Mouse (Mus musculus): Measurements from ENCODE around the gene Fam180a. TPM values are rescaled to one million over a fixed set of nuclear protein-coding genes. Genes with fewer than 3 reads are reported as not detected.

Gene Fam180a
- polyA plus RNA-seq, 1 experiment from 2014 or later: 0.93 TPM

GRCm38 (mm10) chr6:35297516-35298227 lies 28.3 kb downstream of the Fam180a start:
- WGBS: 93% methylated on average over 7 of the region's 7 CpGs
- Histone ChIP-seq H3K4me3 (ENCODE audit: control insufficient read depth in 1 of 2, insufficient read depth in 1 of 2, low read depth in 1 of 2, low read length in 2 of 2) (no peak overlapping the region), H3K4me2 (ENCODE audit: low read length) (peak overlapping the region; percentile 39; the same call in 1 of the 2 replicates), H3K4me1 (ENCODE audit: control insufficient read depth in 2 of 2, insufficient read depth in 2 of 2, low read length in 2 of 2) (peaks cover 20 to 27% of the 10 kb centered on the region in 2 experiments), H3K36me3 (ENCODE audit: control insufficient read depth, insufficient read depth, low read length) (no peaks in the 10 kb centered on the region), H3K27me3 (ENCODE audit: control insufficient read depth, insufficient read depth, low read length) (no peaks in the 10 kb centered on the region), H3K9me3 (ENCODE audit: control insufficient read depth, low read length) (peaks cover 4% of the 10 kb centered on the region; the same call in 1 of the 2 replicates), H3K27ac (replicated peaks in 1 of 2; ENCODE audit: control insufficient read depth in 1 of 2, insufficient read depth in 1 of 2, low read depth in 2 of 2, low read length in 2 of 2) (peak overlapping the region; percentile 89 to 93), H3K9ac (ENCODE audit: low read length) (peak overlapping the region; percentile 57)
- no peak for ATAC-seq (ENCODE audit: insufficient number of reproducible peaks, insufficient read depth, low FRiP score, low read depth)

DNA sequence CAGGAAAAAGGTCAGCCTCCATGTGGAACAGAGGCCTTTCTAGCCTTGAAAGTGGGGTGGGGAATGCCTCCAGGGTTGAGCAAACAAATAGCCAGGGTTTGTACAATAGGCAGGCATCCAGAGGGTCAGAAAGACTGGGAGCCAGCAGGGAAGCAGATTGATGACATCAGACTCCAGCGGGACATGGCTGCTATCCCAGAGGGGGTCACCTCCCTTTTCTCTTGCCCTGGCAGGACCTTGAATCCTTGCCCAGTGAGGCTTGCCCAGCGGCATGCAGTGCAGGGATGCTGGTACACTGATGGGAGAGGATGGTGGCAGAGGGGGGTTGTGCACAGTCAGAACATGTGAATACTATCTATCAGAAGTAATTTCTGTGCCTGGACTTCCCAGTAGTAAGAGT lies 28.9 kb downstream of the Fam180a start:
- Histone ChIP-seq H3K4me2 (ENCODE audit: low read length) (no peak overlapping the region), H3K9me3 (ENCODE audit: control insufficient read depth, low read length) (peaks cover 4% of the 10 kb centered on the region; the same call in 1 of the 2 replicates), H3K9ac (ENCODE audit: low read length) (no peak overlapping the region), H3K4me3 (ENCODE audit: control insufficient read depth in 1 of 2, insufficient read depth in 1 of 2, low read depth in 1 of 2, low read length in 2 of 2) (no peak overlapping the region), H3K4me1 (ENCODE audit: control insufficient read depth in 2 of 2, insufficient read depth in 2 of 2, low read length in 2 of 2) (peaks cover 20 to 27% of the 10 kb centered on the region in 2 experiments), H3K27me3 (ENCODE audit: control insufficient read depth, insufficient read depth, low read length) (no peaks in the 10 kb centered on the region), H3K36me3 (ENCODE audit: control insufficient read depth, insufficient read depth, low read length) (no peaks in the 10 kb centered on the region), H3K27ac (replicated peaks in 1 of 2; ENCODE audit: control insufficient read depth in 1 of 2, insufficient read depth in 1 of 2, low read depth in 2 of 2, low read length in 2 of 2) (peak overlapping the region; percentile 54 to 93; a peak in 1 of 4 replicates)
- no peak for ATAC-seq (ENCODE audit: insufficient number of reproducible peaks, insufficient read depth, low FRiP score, low read depth)
- 29% methylated on average over 2 of the region's 2 CpGs for WGBS

- 78% methylated on average over 2 of the region's 2 CpGs for WGBS
- H3K27ac ChIP-seq (replicated peaks in 1 of 2; ENCODE audit: control insufficient read depth in 1 of 2, insufficient read depth in 1 of 2, low read depth in 2 of 2, low read length in 2 of 2): no peak overlapping the region
- H3K4me2 ChIP-seq (ENCODE audit: low read length): no peak overlapping the region
- peaks cover 4% of the 10 kb centered on the region; the same call in 1 of the 2 replicates for H3K9me3 ChIP-seq (ENCODE audit: control insufficient read depth, low read length)
- H3K4me1 ChIP-seq (ENCODE audit: control insufficient read depth in 2 of 2, insufficient read depth in 2 of 2, low read length in 2 of 2): peaks cover 20 to 27% of the 10 kb centered on the region in 2 experiments
- H3K36me3 ChIP-seq (ENCODE audit: control insufficient read depth, insufficient read depth, low read length): no peaks in the 10 kb centered on the region
- H3K4me3 ChIP-seq (ENCODE audit: control insufficient read depth in 1 of 2, insufficient read depth in 1 of 2, low read depth in 1 of 2, low read length in 2 of 2): no peak overlapping the region
- no peak overlapping the region for H3K9ac ChIP-seq (ENCODE audit: low read length)
- H3K27me3 ChIP-seq (ENCODE audit: control insufficient read depth, insufficient read depth, low read length): no peaks in the 10 kb centered on the region
- no peak for ATAC-seq (ENCODE audit: insufficient number of reproducible peaks, insufficient read depth, low FRiP score, low read depth)
Measured at GRCm38 (mm10) chr6:35294964-35295363, 31.0 kb downstream of the Fam180a start.

- Histone ChIP-seq H3K9ac (ENCODE audit: low read length) (no peak overlapping the region), H3K4me1 (ENCODE audit: control insufficient read depth in 2 of 2, insufficient read depth in 2 of 2, low read length in 2 of 2) (peaks cover 17% of the 10 kb centered on the region in 2 experiments), H3K36me3 (ENCODE audit: control insufficient read depth, insufficient read depth, low read length) (no peaks in the 10 kb centered on the region), H3K27ac (replicated peaks in 1 of 2; ENCODE audit: control insufficient read depth in 1 of 2, insufficient read depth in 1 of 2, low read depth in 2 of 2, low read length in 2 of 2) (no peak overlapping the region), H3K4me2 (ENCODE audit: low read length) (no peak overlapping the region), H3K27me3 (ENCODE audit: control insufficient read depth, insufficient read depth, low read length) (no peaks in the 10 kb centered on the region), H3K4me3 (ENCODE audit: control insufficient read depth in 1 of 2, insufficient read depth in 1 of 2, low read depth in 1 of 2, low read length in 2 of 2) (no peak overlapping the region), H3K9me3 (ENCODE audit: control insufficient read depth, low read length) (peaks cover 4% of the 10 kb centered on the region; the same call in 1 of the 2 replicates)
- 93% methylated on average over 8 of the region's 8 CpGs for WGBS
- no peak for ATAC-seq (ENCODE audit: insufficient number of reproducible peaks, insufficient read depth, low FRiP score, low read depth)
Measured at GRCm38 (mm10) chr6:35289676-35290075, 36.3 kb downstream of the Fam180a start.

DNA sequence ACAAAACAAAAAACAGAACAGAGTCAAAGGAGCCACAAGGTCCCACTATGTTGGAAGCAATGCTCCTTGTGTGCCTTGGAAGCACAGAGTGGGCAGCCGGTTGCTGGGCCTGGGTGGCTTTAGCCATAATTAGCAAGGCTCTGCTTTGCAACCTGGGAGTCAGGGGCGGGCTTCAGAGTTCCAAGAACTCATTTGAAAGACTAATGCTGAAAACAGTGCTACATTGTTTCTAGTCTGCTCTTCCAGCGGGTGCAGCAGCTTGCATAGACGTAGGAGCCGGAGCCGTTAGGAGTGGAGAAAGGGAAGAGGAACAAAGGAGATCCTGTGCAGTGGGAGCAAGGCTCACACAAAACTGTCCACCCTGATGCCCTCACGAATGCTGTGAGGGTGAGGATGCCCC lies 37.0 kb downstream of the Fam180a start:
- Histone ChIP-seq H3K4me2 (ENCODE audit: low read length) (peak overlapping the region; percentile 45), H3K27me3 (ENCODE audit: control insufficient read depth, insufficient read depth, low read length) (no peaks in the 10 kb centered on the region), H3K36me3 (ENCODE audit: control insufficient read depth, insufficient read depth, low read length) (no peaks in the 10 kb centered on the region), H3K9me3 (ENCODE audit: control insufficient read depth, low read length) (peaks cover 4% of the 10 kb centered on the region; the same call in 1 of the 2 replicates), H3K4me1 (ENCODE audit: control insufficient read depth in 2 of 2, insufficient read depth in 2 of 2, low read length in 2 of 2) (peaks cover 17% of the 10 kb centered on the region in 2 experiments), H3K9ac (ENCODE audit: low read length) (no peak overlapping the region), H3K4me3 (ENCODE audit: control insufficient read depth in 1 of 2, insufficient read depth in 1 of 2, low read depth in 1 of 2, low read length in 2 of 2) (no peak overlapping the region), H3K27ac (replicated peaks in 1 of 2; ENCODE audit: control insufficient read depth in 1 of 2, insufficient read depth in 1 of 2, low read depth in 2 of 2, low read length in 2 of 2) (peak overlapping the region; percentile 74 to 80; a peak in 3 of 4 replicates)
- WGBS: 65% methylated on average over 7 of the region's 7 CpGs
- no peak for ATAC-seq (ENCODE audit: insufficient number of reproducible peaks, insufficient read depth, low FRiP score, low read depth)

DNA sequence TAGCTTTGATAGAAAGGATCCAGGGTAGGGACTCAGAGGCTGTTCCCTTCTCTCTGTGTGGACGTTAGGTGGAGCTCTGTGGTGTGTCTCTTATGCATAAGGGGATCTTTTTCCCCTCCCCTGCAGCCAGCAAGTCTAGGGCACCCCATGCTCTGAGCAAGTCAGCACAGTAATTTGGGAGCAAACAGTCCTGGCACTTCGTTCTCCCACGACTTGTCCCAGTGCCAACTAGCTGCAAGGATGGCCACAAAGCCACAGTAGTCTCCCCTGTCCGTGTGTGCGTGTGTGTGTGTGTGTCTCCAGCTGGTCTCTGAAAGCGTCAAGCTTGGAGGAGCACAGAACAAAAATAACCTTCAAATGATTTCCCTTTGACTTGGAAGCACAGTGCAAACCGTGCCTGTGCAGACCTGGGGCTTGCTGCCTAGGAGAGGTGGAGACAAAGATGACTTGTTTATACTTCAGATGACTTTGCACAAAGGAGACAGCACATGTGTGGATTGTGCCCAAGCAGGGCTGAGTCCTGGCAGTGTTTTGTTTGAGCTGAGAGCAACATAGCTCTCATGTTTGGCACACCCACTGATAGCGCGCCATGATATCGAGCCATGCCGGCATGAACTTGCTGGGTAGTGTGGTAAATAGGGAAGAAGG lies 37.7 kb downstream of the Fam180a start:
- Histone ChIP-seq H3K9ac (ENCODE audit: low read length) (peak overlapping the region; percentile 32; the same call in 1 of the 2 replicates), H3K4me2 (ENCODE audit: low read length) (peak overlapping the region; percentile 45), H3K36me3 (ENCODE audit: control insufficient read depth, insufficient read depth, low read length) (no peaks in the 10 kb centered on the region), H3K9me3 (ENCODE audit: control insufficient read depth, low read length) (no peaks in the 10 kb centered on the region), H3K27me3 (ENCODE audit: control insufficient read depth, insufficient read depth, low read length) (no peaks in the 10 kb centered on the region), H3K4me1 (ENCODE audit: control insufficient read depth in 2 of 2, insufficient read depth in 2 of 2, low read length in 2 of 2) (peaks cover 17% of the 10 kb centered on the region in 2 experiments), H3K27ac (replicated peaks in 1 of 2; ENCODE audit: control insufficient read depth in 1 of 2, insufficient read depth in 1 of 2, low read depth in 2 of 2, low read length in 2 of 2) (peak overlapping the region; percentile 74 to 80), H3K4me3 (ENCODE audit: control insufficient read depth in 1 of 2, insufficient read depth in 1 of 2, low read depth in 1 of 2, low read length in 2 of 2) (no peak overlapping the region)
- peak; percentile 42; the same call in 1 of the 2 replicates for ATAC-seq (ENCODE audit: insufficient number of reproducible peaks, insufficient read depth, low FRiP score, low read depth)
- 28% methylated on average over 11 of the region's 11 CpGs for WGBS

DNA sequence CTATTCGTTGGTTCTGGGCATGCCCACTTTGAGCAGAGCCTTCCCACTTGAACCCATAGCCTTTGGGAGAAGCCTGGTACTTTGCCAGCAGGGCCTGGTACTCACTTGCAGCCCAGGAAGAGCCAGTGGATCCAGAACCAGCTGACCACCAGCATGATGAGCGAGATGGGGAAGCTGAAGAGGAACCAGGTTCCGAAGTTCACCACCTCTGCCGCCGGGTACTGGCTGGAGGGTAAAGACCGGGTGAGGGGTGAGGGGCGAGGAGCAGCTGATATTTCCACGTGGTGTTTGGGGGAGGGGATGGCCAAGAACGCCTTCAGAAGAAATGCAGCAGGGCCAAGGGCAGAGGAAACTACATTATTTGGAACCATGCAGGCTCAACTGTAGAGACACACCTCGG lies 46.6 kb downstream of the Fam180a start:
- H3K4me2 ChIP-seq (ENCODE audit: low read length): no peak overlapping the region

More for the DNA sequence above, 46.6 kb downstream of the Fam180a start:
- H3K36me3 ChIP-seq (ENCODE audit: control insufficient read depth, insufficient read depth, low read length): no peaks in the 10 kb centered on the region
- peaks cover 5 to 9% of the 10 kb centered on the region in 2 experiments for H3K4me1 ChIP-seq (ENCODE audit: control insufficient read depth in 2 of 2, insufficient read depth in 2 of 2, low read length in 2 of 2)
- ATAC-seq (ENCODE audit: insufficient number of reproducible peaks, insufficient read depth, low FRiP score, low read depth): no peak
- H3K27ac ChIP-seq (replicated peaks in 1 of 2; ENCODE audit: control insufficient read depth in 1 of 2, insufficient read depth in 1 of 2, low read depth in 2 of 2, low read length in 2 of 2): no peak overlapping the region
- H3K27me3 ChIP-seq (ENCODE audit: control insufficient read depth, insufficient read depth, low read length): no peaks in the 10 kb centered on the region
- H3K9me3 ChIP-seq (ENCODE audit: control insufficient read depth, low read length): no peaks in the 10 kb centered on the region
- 74% methylated on average over 10 of the region's 10 CpGs for WGBS
- H3K9ac ChIP-seq (ENCODE audit: low read length): no peak overlapping the region
- no peak overlapping the region for H3K4me3 ChIP-seq (ENCODE audit: control insufficient read depth in 1 of 2, insufficient read depth in 1 of 2, low read depth in 1 of 2, low read length in 2 of 2)
